13 mouse cellular contexts compared by ENCODE assay signal in genomic region chr5:39620206-39620866, GRCm38 (mm10).
DNase-seq lines count a peak whose midpoint lies in the region; ATAC-seq and TF ChIP-seq lines count a peak whose summit lies in the region.
"Had no signal": no experiment of that assay in that cellular context is flagged by ENCODE, and none has a peak within 500 bp of the region (broad histone marks: within the 10 kb centered on the region; RNA-seq: fewer than 3 reads in every experiment).

No protein-coding gene starts in this region.

- no peak for DNase-seq in frontal cortex, adult 2 months (ENCODE audit: extremely low spot score in 1 of 2, low spot score in 1 of 2)
- no peak for DNase-seq in left cerebral cortex, adult 2 months (ENCODE audit: extremely low spot score in 1 of 2, low spot score in 2 of 2)
- no peak for DNase-seq in left cerebral cortex, adult 9 months (ENCODE audit: low spot score in 2 of 2)
- peak; percentile 60 for DNase-seq in cerebellum, adult 8-10 months
- DNase-seq in heart, postnatal 14 days: peak; percentile 37 to 54
- no peak for DNase-seq in thymus, postnatal 10 days (ENCODE audit: low spot score in 2 of 2)
- no peak for DNase-seq in retina, embryonic 14.5 days (ENCODE audit: low spot score)
- DNase-seq: adrenal gland, postnatal 25 days; embryo, embryonic 11 days had no signal

- intact Hi-C loops in left cerebral cortex, adult 2 months (cut with DNase I): loop anchor here (5.0 kb wide), 1 partner anchor 293 kb away; no protein-coding TSS in a partner anchor
- intact Hi-C loops in heart, postnatal 14 days (cut with DNase I): no loop called here

- H3K27ac ChIP-seq in left cerebral cortex, adult 2 months: peak overlapping the region; percentile 37
- H3K27ac ChIP-seq: forebrain, embryonic 10.5 days; limb, embryonic 12.5 days; lung, embryonic 15.5 days had no signal

- TF ChIP-seq CTCF in left cerebral cortex, adult 2 months (IDR thresholded peaks at IDR 0.05): no peak

- no peak overlapping the region for H3K4me3 ChIP-seq in left cerebral cortex, adult 2 months
- H3K4me3 ChIP-seq: forebrain, embryonic 10.5 days; limb, embryonic 12.5 days; lung, embryonic 15.5 days had no signal

- peak; percentile 35 for ATAC-seq in frontal cortex, adult (ENCODE audit: low TSS enrichment)

Comparison
In these comparisons a context has a peak if more than half of its experiments do, and no peak if none do; other contexts are left out.
1. DNase-seq: peak in cerebellum, adult 8-10 months (single experiment) and heart, postnatal 14 days (2 of 2); none in frontal cortex, adult 2 months (0 of 2), left cerebral cortex, adult 2 months (0 of 2), left cerebral cortex, adult 9 months (0 of 2), thymus, postnatal 10 days (0 of 2) and retina, embryonic 14.5 days (single experiment).